Mouse (Mus musculus): ENCODE results near the gene Spata32.

GRCm38 (mm10) chr11:103265211-103265610 lies 47.0 kb upstream of the Spata32 start:
- TF ChIP-seq CTCF (IDR thresholded peaks at IDR 0.05; ENCODE audit: low read depth, low read length) (no peak), POLR2A (IDR thresholded peaks at IDR 0.05; ENCODE audit: extremely low read depth, insufficient read depth, low read length) (no peak)

Measured in liver, adult 2 months (tissue).